Mouse (Mus musculus): ENCODE data around the gene Cops2. TPM values are rescaled to one million over a fixed set of nuclear protein-coding genes. Genes with fewer than 3 reads are reported as not detected.
A peak's percentile ranks its signal among the peaks of the same experiment; 100 is the strongest.

Cops2 gene
- polyA plus RNA-seq, 1 experiment from 2014 or later: 85.9 TPM

- no peak for DNase-seq
- no peaks in the 10 kb centered on the region for H3K4me1 ChIP-seq (ENCODE audit: insufficient read depth)
- H3K4me3 ChIP-seq (ENCODE audit: low read depth, low read length): no peak overlapping the region
- 87% methylated on average over 4 of the region's 4 CpGs for WGBS
- H3K9ac ChIP-seq: no peak overlapping the region
- no peaks in the 10 kb centered on the region for H3K9me3 ChIP-seq (ENCODE audit: low read depth, low read length)
- TF ChIP-seq CTCF (IDR thresholded peaks at IDR 0.05; ENCODE audit: low read depth): no peak
- ATAC-seq (ENCODE audit: insufficient read depth): no peak
- no peak overlapping the region for H3K27ac ChIP-seq (ENCODE audit: low read depth)
- no peaks in the 10 kb centered on the region for H3K27me3 ChIP-seq (ENCODE audit: insufficient read depth, low read length)
- H3K36me3 ChIP-seq (ENCODE audit: insufficient read depth): peaks cover 42% of the 10 kb centered on the region
- no peak overlapping the region for H3K4me2 ChIP-seq
Measured at GRCm38 (mm10) chr2:125827898-125828297, 31.0 kb downstream of the Cops2 start.

GRCm38 (mm10) chr2:125826201-125826600, 32.7 kb downstream of the Cops2 start:
- WGBS: 77% methylated on average over 4 of the region's 4 CpGs
- H3K27me3 ChIP-seq (ENCODE audit: insufficient read depth, low read length): no peaks in the 10 kb centered on the region
- H3K36me3 ChIP-seq (ENCODE audit: insufficient read depth): peaks cover 26% of the 10 kb centered on the region; the same call in 1 of the 2 replicates
- H3K9ac ChIP-seq: no peak overlapping the region
- H3K4me3 ChIP-seq (ENCODE audit: low read depth, low read length): no peak overlapping the region
- ATAC-seq (ENCODE audit: insufficient read depth) (no peak), DNase-seq (no peak)
- H3K27ac ChIP-seq (ENCODE audit: low read depth): no peak overlapping the region
- no peak for TF ChIP-seq CTCF (IDR thresholded peaks at IDR 0.05; ENCODE audit: low read depth)
- H3K4me2 ChIP-seq: no peak overlapping the region
- H3K9me3 ChIP-seq (ENCODE audit: low read depth, low read length): no peaks in the 10 kb centered on the region
- H3K4me1 ChIP-seq (ENCODE audit: insufficient read depth): no peaks in the 10 kb centered on the region

GRCm38 (mm10) chr2:125820397-125820796, 38.5 kb downstream of the Cops2 start:
- 78% methylated on average over 4 of the region's 4 CpGs for WGBS
- Histone ChIP-seq H3K27ac (ENCODE audit: low read depth) (no peak overlapping the region), H3K4me3 (ENCODE audit: low read depth, low read length) (no peak overlapping the region), H3K4me1 (ENCODE audit: insufficient read depth) (no peaks in the 10 kb centered on the region), H3K27me3 (ENCODE audit: insufficient read depth, low read length) (no peaks in the 10 kb centered on the region), H3K9ac (no peak overlapping the region), H3K36me3 (ENCODE audit: insufficient read depth) (no peaks in the 10 kb centered on the region), H3K9me3 (ENCODE audit: low read depth, low read length) (no peaks in the 10 kb centered on the region), H3K4me2 (no peak overlapping the region)
- ATAC-seq (ENCODE audit: insufficient read depth) (no peak), DNase-seq (no peak)
- no peak for TF ChIP-seq CTCF (IDR thresholded peaks at IDR 0.05; ENCODE audit: low read depth)

- Histone ChIP-seq H3K9me3 (ENCODE audit: low read depth, low read length) (no peaks in the 10 kb centered on the region), H3K27ac (ENCODE audit: low read depth) (no peak overlapping the region), H3K4me2 (no peak overlapping the region), H3K27me3 (ENCODE audit: insufficient read depth, low read length) (no peaks in the 10 kb centered on the region), H3K36me3 (ENCODE audit: insufficient read depth) (no peaks in the 10 kb centered on the region), H3K9ac (no peak overlapping the region), H3K4me1 (ENCODE audit: insufficient read depth) (no peaks in the 10 kb centered on the region), H3K4me3 (ENCODE audit: low read depth, low read length) (no peak overlapping the region)
- WGBS: 49% methylated on average over 9 of the region's 9 CpGs
- TF ChIP-seq CTCF (IDR thresholded peaks at IDR 0.05; ENCODE audit: low read depth): no peak
- DNase-seq (peak; percentile 27), ATAC-seq (ENCODE audit: insufficient read depth) (no peak)
Measured at GRCm38 (mm10) chr2:125813972-125814595, 44.9 kb downstream of the Cops2 start.

- H3K4me3 ChIP-seq (ENCODE audit: low read depth, low read length): no peak overlapping the region
- TF ChIP-seq CTCF (IDR thresholded peaks at IDR 0.05; ENCODE audit: low read depth): no peak
- 70% methylated on average over 2 of the region's 2 CpGs for WGBS
Measured at GRCm38 (mm10) chr2:125811332-125811731, 47.6 kb downstream of the Cops2 start.

GRCm38 (mm10) chr2:125809551-125809950, 49.4 kb downstream of the Cops2 start:
- no peak overlapping the region for H3K4me3 ChIP-seq (ENCODE audit: low read depth, low read length)
- no peak for DNase-seq
- H3K4me1 ChIP-seq (ENCODE audit: insufficient read depth): no peaks in the 10 kb centered on the region
- H3K9ac ChIP-seq: no peak overlapping the region
- H3K9me3 ChIP-seq (ENCODE audit: low read depth, low read length): no peaks in the 10 kb centered on the region
- no peaks in the 10 kb centered on the region for H3K36me3 ChIP-seq (ENCODE audit: insufficient read depth)
- WGBS: 79% methylated on average over 7 of the region's 7 CpGs
- H3K27ac ChIP-seq (ENCODE audit: low read depth): no peak overlapping the region
- TF ChIP-seq CTCF (IDR thresholded peaks at IDR 0.05; ENCODE audit: low read depth): no peak
- H3K27me3 ChIP-seq (ENCODE audit: insufficient read depth, low read length): no peaks in the 10 kb centered on the region
- ATAC-seq (ENCODE audit: insufficient read depth): no peak
- H3K4me2 ChIP-seq: no peak overlapping the region

More at GRCm38 (mm10) chr2:125811332-125811731, 47.6 kb downstream of the Cops2 start:
- H3K9me3 ChIP-seq (ENCODE audit: low read depth, low read length): no peaks in the 10 kb centered on the region
- H3K9ac ChIP-seq: no peak overlapping the region
- H3K4me1 ChIP-seq (ENCODE audit: insufficient read depth): no peaks in the 10 kb centered on the region
- H3K4me2 ChIP-seq: no peak overlapping the region
- no peak overlapping the region for H3K27ac ChIP-seq (ENCODE audit: low read depth)
- no peak for DNase-seq
- no peaks in the 10 kb centered on the region for H3K36me3 ChIP-seq (ENCODE audit: insufficient read depth)
- H3K27me3 ChIP-seq (ENCODE audit: insufficient read depth, low read length): no peaks in the 10 kb centered on the region
- no peak for ATAC-seq (ENCODE audit: insufficient read depth)

GRCm38 (mm10) chr2:125805826-125806225, 53.1 kb downstream of the Cops2 start:
- H3K4me2 ChIP-seq: no peak overlapping the region
- DNase-seq: no peak
- H3K27ac ChIP-seq (ENCODE audit: low read depth): no peak overlapping the region
- no peaks in the 10 kb centered on the region for H3K36me3 ChIP-seq (ENCODE audit: insufficient read depth)
- no peak for ATAC-seq (ENCODE audit: insufficient read depth)
- no peaks in the 10 kb centered on the region for H3K9me3 ChIP-seq (ENCODE audit: low read depth, low read length)
- TF ChIP-seq CTCF (IDR thresholded peaks at IDR 0.05; ENCODE audit: low read depth): no peak
- WGBS: 48% methylated on average over 1 of the region's 1 CpGs
- H3K4me1 ChIP-seq (ENCODE audit: insufficient read depth): peaks cover under 1% of the 10 kb centered on the region; the same call in 1 of the 2 replicates
- no peak overlapping the region for H3K9ac ChIP-seq
- no peak overlapping the region for H3K4me3 ChIP-seq (ENCODE audit: low read depth, low read length)
- no peaks in the 10 kb centered on the region for H3K27me3 ChIP-seq (ENCODE audit: insufficient read depth, low read length)

All from lung, embryonic 14.5 days (tissue).